14 mouse cellular contexts compared by ENCODE assay signal in the genomic region with DNA sequence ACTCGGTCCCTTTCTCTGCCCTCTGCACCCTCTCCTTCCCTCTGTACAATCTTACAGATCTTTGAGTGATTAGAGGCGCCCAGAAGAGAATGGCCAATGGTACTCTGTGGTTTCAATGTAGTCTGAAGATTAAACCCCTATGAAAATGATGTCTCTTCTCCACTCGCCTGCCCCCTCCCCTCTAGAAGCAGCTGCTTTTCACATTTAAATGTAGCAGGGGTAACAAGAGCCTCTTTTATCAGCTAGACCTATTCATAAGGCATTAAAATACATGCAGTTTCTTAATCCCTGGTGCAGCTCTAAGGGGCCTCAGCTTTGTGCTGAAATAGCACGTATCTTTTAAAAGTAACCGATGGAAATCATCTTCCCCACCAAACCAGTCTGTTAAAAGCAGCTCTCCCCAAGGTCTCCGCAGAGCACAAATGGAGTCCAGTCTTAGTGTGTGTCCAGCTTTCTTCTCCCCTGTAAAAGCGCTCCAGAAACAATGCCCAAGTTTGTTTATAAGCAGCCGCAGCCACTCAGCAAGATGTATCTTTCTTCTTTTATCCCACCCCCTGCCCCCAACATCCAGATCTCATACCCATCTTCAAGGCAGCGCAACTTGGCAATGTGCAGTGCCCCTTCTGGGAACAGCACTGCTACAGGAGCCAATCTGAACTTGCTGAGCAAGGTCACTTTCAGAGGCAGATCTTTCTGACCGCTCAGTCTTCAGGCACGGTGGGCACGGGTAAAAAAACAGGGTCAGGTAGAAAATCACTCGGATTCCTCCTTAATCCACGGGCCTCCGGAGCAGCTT.
A peak's percentile ranks its signal among the peaks of the same experiment; 100 is the strongest.
DNase-seq lines count a peak whose midpoint lies in the region; ATAC-seq and TF ChIP-seq lines count a peak whose summit lies in the region.
"Had no signal": no experiment of that assay in that cellular context is flagged by ENCODE, and none has a peak within 500 bp of the region (broad histone marks: within the 10 kb centered on the region; RNA-seq: fewer than 3 reads in every experiment).

No protein-coding gene starts in this region.

- 0 out of 2 replicates have a peak, but pooled peaks have one; percentile 17 for ATAC-seq in midbrain, embryonic 16.5 days

- no peaks in the 10 kb centered on the region for H3K36me3 ChIP-seq in hindbrain, embryonic 10.5 days
- no peaks in the 10 kb centered on the region for H3K36me3 ChIP-seq in midbrain, embryonic 16.5 days (ENCODE audit: control insufficient read depth, insufficient read depth, low read length)
- no peaks in the 10 kb centered on the region for H3K36me3 ChIP-seq in thymus, adult 2 months (ENCODE audit: control insufficient read depth, insufficient read depth, low read length)
- H3K36me3 ChIP-seq: G1E; heart, embryonic 12.5 days; neural tube, embryonic 13.5 days had no signal

- H3K4me1 ChIP-seq in hindbrain, embryonic 10.5 days (replicated peaks), result peaks cover 25% of the 10 kb centered on the region
- H3K4me1 ChIP-seq in midbrain, embryonic 16.5 days (ENCODE audit: control insufficient read depth, insufficient read depth, low read length), result peaks cover 5% of the 10 kb centered on the region; the same call in 1 of the 2 replicates
- H3K4me1 ChIP-seq in thymus, adult 2 months (replicated peaks; ENCODE audit: control insufficient read depth, insufficient read depth, low read length), result no peaks in the 10 kb centered on the region

- H3K4me3 ChIP-seq in hindbrain, embryonic 10.5 days, result peak overlapping the region; percentile 21; the same call in 1 of the 2 replicates
- H3K4me3 ChIP-seq in midbrain, embryonic 16.5 days (ENCODE audit: low read depth, low read length), result no peak overlapping the region
- no peak overlapping the region for H3K4me3 ChIP-seq in thymus, adult 2 months (ENCODE audit: control insufficient read depth, insufficient read depth, low read length)
- H3K4me3 ChIP-seq: heart, embryonic 12.5 days; neural tube, embryonic 13.5 days had no signal

- intact Hi-C loops in left cerebral cortex, postnatal 36 days (cut with DNase I), result loop anchor here (5.0 kb wide), 1 partner anchor 1518 kb away; no protein-coding TSS in a partner anchor

- no peaks in the 10 kb centered on the region; the same call in 1 of the 2 replicates for H3K27me3 ChIP-seq in hindbrain, embryonic 10.5 days (ENCODE audit: insufficient read depth, poor library complexity, severe bottlenecking)
- peaks cover 3% of the 10 kb centered on the region; the same call in 1 of the 2 replicates for H3K27me3 ChIP-seq in midbrain, embryonic 16.5 days (ENCODE audit: control insufficient read depth, insufficient read depth, low read depth, low read length)
- H3K27me3 ChIP-seq in thymus, adult 2 months (ENCODE audit: control insufficient read depth, insufficient read depth, low read length), result no peaks in the 10 kb centered on the region
- H3K27me3 ChIP-seq: heart, embryonic 12.5 days had no signal

- H3K27ac ChIP-seq in hindbrain, embryonic 10.5 days, result peak overlapping the region; percentile 57
- no peak overlapping the region for H3K27ac ChIP-seq in midbrain, embryonic 16.5 days (ENCODE audit: low read length)
- no peak overlapping the region for H3K27ac ChIP-seq in thymus, adult 2 months (ENCODE audit: control insufficient read depth, insufficient read depth, low read length)
- H3K27ac ChIP-seq: neural tube, embryonic 13.5 days had no signal

- peak; percentile 6 for DNase-seq in adrenal gland, postnatal 10 days
- DNase-seq in adrenal gland, adult 2 months, result no peak
- peak; percentile 11 for DNase-seq in lung, postnatal 10 days
- DNase-seq in lung, postnatal 36 days, result no peak
- DNase-seq in hindbrain, embryonic 10.5 days (ENCODE audit: low spot score), result peak; percentile 20
- DNase-seq in thymus, adult 2 months, result no peak
- DNase-seq in left cerebral cortex, postnatal 36 days (ENCODE audit: low spot score in 2 of 2), result no peak
- DNase-seq: cerebellum, adult 11-12 months; kidney, adult 8-10 months; spleen, adult 18-20 months had no signal

- TF ChIP-seq POLR2A in thymus, adult 2 months (IDR thresholded peaks at IDR 0.05; ENCODE audit: control insufficient read depth, extremely low read depth, insufficient read depth, low read length, poor library complexity), result no peak

- peak overlapping the region; percentile 25 for H3K4me2 ChIP-seq in midbrain, embryonic 16.5 days (ENCODE audit: low read length)
- H3K4me2 ChIP-seq: heart, embryonic 12.5 days; neural tube, embryonic 13.5 days had no signal

- TF ChIP-seq CTCF in thymus, adult 2 months (IDR thresholded peaks at IDR 0.05; ENCODE audit: borderline replicate concordance, control insufficient read depth, extremely low read depth, insufficient read depth, low read length, poor library complexity), result no peak

- 31% methylated on average over 15 of the region's 15 CpGs for WGBS in hindbrain, embryonic 10.5 days
- 5% methylated on average over 15 of the region's 15 CpGs for WGBS in midbrain, embryonic 16.5 days
- WGBS in thymus, adult 2 months, result 64% methylated on average over 15 of the region's 15 CpGs

- H3K9me3 ChIP-seq in hindbrain, embryonic 10.5 days, result no peaks in the 10 kb centered on the region
- H3K9me3 ChIP-seq in midbrain, embryonic 16.5 days (replicated peaks; ENCODE audit: control insufficient read depth, low read length, poor library complexity, severe bottlenecking), result no peaks in the 10 kb centered on the region
- H3K9me3 ChIP-seq: heart, embryonic 12.5 days; neural tube, embryonic 13.5 days had no signal

- H3K9ac ChIP-seq in midbrain, embryonic 16.5 days (ENCODE audit: low read depth, low read length), result no peak overlapping the region
- H3K9ac ChIP-seq: heart, embryonic 12.5 days; neural tube, embryonic 13.5 days had no signal

Comparison
In these comparisons a context has a peak if more than half of its experiments do, and no peak if none do; other contexts are left out.
1. DNase-seq: peak in adrenal gland, postnatal 10 days (single experiment), lung, postnatal 10 days (single experiment) and hindbrain, embryonic 10.5 days (single experiment); none in adrenal gland, adult 2 months (single experiment), lung, postnatal 36 days (single experiment), thymus, adult 2 months (single experiment) and left cerebral cortex, postnatal 36 days (0 of 2).